Mouse (Mus musculus) hindlimb bud, embryonic 11.5 days (tissue): ENCODE measurements around the gene Gm2016.
"Not testable (repeated sequence)": the region's sequence is repeated elsewhere in the genome, so short reads cannot be mapped to it uniquely, and the experiment has no call there.

ENCODE experiments used
- DNase-seq: peaks from one replicate; pipeline ENCODE4 v3.0.0-alpha.2; 2012; ENCODE audit warnings: low read depth, low spot score; ENCODE audit errors: extremely low spot score

The Gm2016 gene

DNA sequence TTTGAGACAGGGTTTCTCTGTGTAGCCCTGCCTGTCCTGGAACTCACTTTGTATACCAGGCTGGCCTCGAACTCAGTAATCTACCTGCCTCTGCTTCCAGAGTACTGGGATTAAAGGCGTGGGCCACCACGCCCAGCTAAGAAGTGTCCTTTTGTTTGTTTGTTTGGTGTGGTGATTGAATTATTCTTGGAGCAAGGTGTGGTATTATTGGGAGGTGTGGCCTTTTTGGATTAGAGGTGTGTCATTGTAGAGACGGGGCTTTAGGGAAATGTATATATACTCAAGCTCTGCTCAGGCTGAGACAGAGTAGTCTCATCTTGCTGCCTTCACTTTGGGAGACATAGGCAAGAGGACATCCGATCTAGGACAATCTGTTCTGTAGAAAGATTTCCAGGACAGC is at the start of gene Gm2016:
TSS of gene Gm2016 (plus strand) at position 301 of the 400 bp plus-strand sequence.
- not testable (repeated sequence) for DNase-seq

DNA sequence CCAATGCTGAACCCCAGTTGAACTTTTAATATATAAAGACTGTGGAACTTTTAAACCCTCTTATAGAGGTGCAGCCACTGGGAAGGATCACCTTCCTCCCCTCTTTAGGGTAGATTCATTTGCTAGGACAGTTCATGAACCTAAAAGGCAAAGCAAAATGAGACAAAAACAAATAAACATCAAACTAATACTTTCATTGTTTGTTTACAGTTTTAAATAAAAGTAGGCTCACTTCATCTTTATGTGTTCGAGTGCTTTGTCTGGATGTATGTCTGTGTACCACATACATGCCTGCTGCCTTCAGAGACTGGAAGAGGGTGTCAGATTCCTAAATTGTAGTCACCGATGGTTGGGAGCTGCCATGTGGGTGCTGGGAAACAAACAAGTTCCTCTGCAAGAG is 31.6 kb upstream of the Gm2016 start, which contains the start of gene Gm2001:
TSS of gene Gm2001 (minus strand) at position 101 of the 400 bp plus-strand sequence.
- not testable (repeated sequence) for DNase-seq

GRCm38 (mm10) chr12:87850657-87851056 is 23.2 kb upstream of the Gm2016 start:
- not testable (repeated sequence) for DNase-seq

GRCm38 (mm10) chr12:87856067-87856466 is 17.8 kb upstream of the Gm2016 start:
- not testable (repeated sequence) for DNase-seq

DNA sequence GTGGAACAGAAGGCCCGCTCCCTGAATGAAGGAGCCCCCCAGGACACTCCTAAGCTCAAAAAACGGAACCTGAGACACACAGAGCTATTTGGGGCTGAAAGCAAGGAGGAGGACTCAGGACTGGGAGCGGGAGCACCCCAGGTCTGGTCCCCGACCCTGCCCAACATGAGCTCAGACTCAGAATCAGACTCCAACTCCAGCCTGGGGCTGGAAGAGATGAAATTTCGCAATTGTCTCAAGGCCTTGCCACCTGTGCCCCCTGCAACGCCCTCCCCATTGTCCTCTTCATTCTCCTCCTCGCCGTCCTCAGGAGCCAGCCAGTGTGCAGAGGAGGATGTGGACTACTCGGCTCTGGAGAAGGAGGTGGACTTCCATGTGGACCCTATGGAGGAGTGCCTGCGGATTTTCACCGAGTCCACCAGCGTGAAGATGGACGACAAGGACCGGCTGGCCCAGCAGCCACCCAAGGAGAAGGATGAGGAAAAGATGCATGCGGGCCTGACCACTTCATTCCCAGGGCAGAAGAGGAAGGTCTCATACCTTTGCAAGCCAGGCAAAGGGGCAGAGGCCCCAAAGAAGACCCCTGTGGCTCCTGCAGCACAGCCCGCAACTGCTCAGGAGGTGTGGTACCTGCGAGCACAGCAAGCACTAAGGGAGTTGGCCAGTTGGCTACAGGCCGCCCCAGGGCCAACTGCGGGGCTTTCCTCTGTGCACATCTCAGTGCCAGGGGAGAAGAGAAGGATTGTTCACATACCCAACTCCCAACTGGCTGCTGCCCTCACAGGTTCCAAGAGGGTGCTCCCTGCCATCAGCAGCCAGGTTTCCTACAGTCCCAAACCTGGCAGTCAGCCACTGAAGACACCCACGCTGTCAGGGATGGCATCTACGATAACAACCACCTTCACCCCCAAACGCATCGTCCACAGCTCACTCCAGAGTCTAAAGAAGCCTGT is 11.9 kb upstream of the Gm2016 start:
- not testable (repeated sequence) for DNase-seq

GRCm38 (mm10) chr12:87863638-87864037 is 10.2 kb upstream of the Gm2016 start:
- not testable (repeated sequence) for DNase-seq

DNA sequence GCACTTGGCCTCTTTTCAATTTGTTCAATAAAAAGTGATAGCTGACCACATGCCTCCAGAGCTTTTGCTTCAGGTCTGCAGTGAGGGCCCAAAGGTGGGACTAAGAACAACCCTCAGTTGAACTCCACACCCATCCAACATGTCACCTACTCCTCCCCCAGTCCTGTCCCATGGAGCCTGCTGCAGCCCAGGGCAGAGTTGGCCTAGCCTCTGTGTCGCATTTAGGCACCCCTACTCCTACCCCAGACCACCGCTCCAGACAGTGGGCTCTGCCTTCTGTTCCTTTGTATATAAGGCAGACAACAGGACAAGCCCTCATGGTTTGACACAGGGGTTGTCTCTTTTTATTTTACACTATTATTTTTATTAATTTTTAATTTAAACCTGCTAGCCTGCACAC is 9.8 kb upstream of the Gm2016 start:
- not testable (repeated sequence) for DNase-seq

DNA sequence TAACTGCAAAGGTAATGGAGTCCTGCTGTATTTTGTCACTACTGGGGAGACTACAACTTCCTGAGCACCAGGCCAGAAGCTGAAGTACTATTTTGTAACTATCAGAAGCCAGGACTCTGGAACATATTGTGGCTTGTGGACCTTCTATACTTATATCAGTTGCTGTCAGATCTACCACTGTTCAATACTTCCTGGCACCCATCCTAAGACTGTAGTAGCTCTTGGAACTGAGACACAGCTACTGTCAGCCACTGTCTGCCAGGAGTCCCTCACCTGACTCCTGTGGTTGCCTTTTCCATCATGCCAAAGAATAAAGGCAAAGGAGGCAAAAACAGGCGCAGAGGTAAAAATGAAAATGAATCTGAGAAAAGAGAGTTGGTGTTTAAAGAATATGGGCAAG is 21.2 kb downstream of the Gm2016 start, which contains the start of gene Gm2022:
TSS of gene Gm2022 (plus strand) at position 301 of the 400 bp plus-strand sequence.
- not testable (repeated sequence) for DNase-seq

DNA sequence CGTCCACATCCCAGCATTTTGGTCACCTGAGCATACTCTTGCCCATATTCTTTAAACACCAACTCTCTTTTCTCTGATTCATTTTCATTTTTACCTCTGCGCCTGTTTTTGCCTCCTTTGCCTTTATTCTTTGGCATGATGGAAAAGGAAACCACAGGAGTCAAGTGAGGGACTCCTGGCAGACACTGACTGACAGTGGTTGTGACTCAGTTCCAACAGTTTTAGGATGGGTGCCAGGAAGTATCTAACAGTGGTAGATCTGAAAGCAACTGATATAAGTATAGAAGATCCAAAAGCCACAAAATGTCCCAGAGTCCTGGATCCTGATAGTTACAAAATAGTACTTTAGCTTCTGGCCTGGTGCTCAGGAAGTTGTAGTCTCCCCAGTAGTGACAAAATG is 45.8 kb downstream of the Gm2016 start, which contains the start of gene Gm2035:
TSS of gene Gm2035 (minus strand) at position 137 of the 400 bp plus-strand sequence.
- not testable (repeated sequence) for DNase-seq
